Mouse (Mus musculus): ENCODE results near the gene Acsf3.

DNA sequence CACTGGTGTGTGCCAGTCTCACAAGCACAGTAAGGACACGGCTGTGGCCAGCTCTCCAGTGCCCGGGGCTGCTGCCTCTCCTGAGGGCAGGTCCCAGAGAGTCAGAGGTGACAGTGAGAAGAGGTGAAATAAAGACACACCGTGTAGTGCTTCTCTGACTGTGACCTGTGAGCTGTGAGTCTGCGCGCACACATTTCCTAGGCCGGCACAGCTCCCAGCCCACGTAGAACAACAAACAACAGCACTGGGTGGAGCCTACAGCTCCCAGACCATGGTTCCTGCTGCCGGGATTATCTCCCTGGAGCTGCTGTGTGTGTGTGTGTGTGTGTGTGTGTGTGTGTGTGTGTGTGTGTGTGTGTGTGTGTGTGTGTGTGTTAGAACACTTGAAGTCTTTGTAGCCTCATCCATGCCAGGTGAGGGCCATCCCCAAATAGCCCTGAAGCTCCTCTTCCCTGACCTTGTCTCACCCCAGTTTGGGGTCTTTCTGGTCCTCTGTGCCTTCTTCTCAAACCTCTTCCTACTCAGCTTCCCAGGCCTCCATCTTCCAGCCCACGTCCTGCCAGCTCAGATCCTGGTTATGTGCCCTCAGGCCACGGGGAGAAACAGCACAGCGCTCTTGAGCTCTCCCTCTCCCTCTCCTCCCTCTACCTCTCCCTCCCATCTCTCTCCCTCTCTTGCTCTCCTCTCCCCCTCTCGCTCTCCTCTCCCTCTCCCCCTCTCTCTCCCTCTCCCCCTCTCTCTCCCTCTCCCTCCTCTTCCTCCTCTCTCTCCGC, 42.6 kb downstream of the Acsf3 start:
- TF ChIP-seq CTCF (IDR thresholded peaks at IDR 0.05; ENCODE audit: low read depth, low read length) (no peak), POLR2A (IDR thresholded peaks at IDR 0.05; ENCODE audit: insufficient read depth, low read length) (no peak), EP300 (IDR thresholded peaks at IDR 0.05; ENCODE audit: insufficient read depth, low read depth, low read length) (no peak)

All from ES-Bruce4 (cell line).